Mouse (Mus musculus) midbrain, embryonic 10.5 days (tissue): ENCODE measurements around the gene I0C0044D17Rik. TPM values are rescaled to one million over a fixed set of nuclear protein-coding genes. Genes with fewer than 3 reads are reported as not detected.

Source experiments
- DNase-seq: peaks from one replicate; pipeline ENCODE4 v3.0.0-alpha.2; 2017; ENCODE audit warnings: low spot score
- H3K27ac ChIP-seq: fragments of 300-500 bp; sonication (generic); replicated peaks from 2 replicates; pipeline ENCODE4 v1.5.1; 2016; ENCODE audit warnings: mild to moderate bottlenecking
- H3K27me3 ChIP-seq: fragments of 300-500 bp; sonication (generic); 2 replicates; pipeline ENCODE4 v1.6.1; 2016; ENCODE audit warnings: low read depth, mild to moderate bottlenecking; ENCODE audit not compliant: poor library complexity, severe bottlenecking
- H3K36me3 ChIP-seq: fragments of 300-500 bp; sonication (generic); 2 replicates; pipeline ENCODE4 v1.6.1; 2016; ENCODE audit warnings: mild to moderate bottlenecking, moderate library complexity
- H3K4me1 ChIP-seq: fragments of 300-500 bp; sonication (generic); 2 replicates; pipeline ENCODE4 v1.6.1; 2016
- H3K4me3 ChIP-seq: fragments of 300-500 bp; sonication (generic); 2 replicates; pipeline ENCODE4 v1.5.1; 2016; ENCODE audit warnings: mild to moderate bottlenecking, moderate library complexity
- H3K9me3 ChIP-seq: fragments of 300-500 bp; sonication (generic); replicated peaks from 2 replicates; pipeline ENCODE4 v1.6.1; 2016; ENCODE audit warnings: mild to moderate bottlenecking
- WGBS: fragments of 180-500 bp; shearing (Covaris S2); methylation state at CpG from one replicate; pipeline ENCODE4 v1.1.7; 2016; 5-methylcytosine and 5-hydroxymethylcytosine counted together
- polyA plus RNA-seq: library from polyadenylated mRNA; unstranded; fragments of >200 nt; fragmentation: Nextera tagmentation; extraction: Ambion mirVana; gene quantifications from 2 replicates; pipeline ENCODE4 v1.2.1, GENCODE M21; 2016

Gene I0C0044D17Rik
- polyA plus RNA-seq, 1 experiment from 2014 or later = not detected

GRCm38 (mm10) chr4:98817184-98817911, 6.3 kb downstream of the I0C0044D17Rik start, which contains the start of gene Kank4:
Gene Kank4, minus strand, starts transcription at chr4:98817537.
- H3K27ac ChIP-seq = peak within 1 kb of the TSS; percentile 81
- peak; percentile 65 for DNase-seq
- H3K9me3 ChIP-seq = no peaks in the 10 kb centered on the region
- peak within 1 kb of the TSS; percentile 83 for H3K4me3 ChIP-seq
- no peaks in the 10 kb centered on the region for H3K36me3 ChIP-seq
- peaks cover 69% of the 10 kb centered on the region for H3K27me3 ChIP-seq
- H3K4me1 ChIP-seq = peaks cover 18% of the 10 kb centered on the region
- WGBS = under 1% methylated on average over 72 of the region's 72 CpGs

- Histone ChIP-seq H3K36me3 (no peaks in the 10 kb centered on the region), H3K27me3 (peaks cover 69% of the 10 kb centered on the region), H3K4me1 (peaks cover 23% of the 10 kb centered on the region), H3K27ac (peak overlapping the region; percentile 81), H3K9me3 (no peaks in the 10 kb centered on the region), H3K4me3 (peak overlapping the region; percentile 83)
- DNase-seq = no peak
- WGBS = 2% methylated on average over 14 of the region's 14 CpGs
Measured at GRCm38 (mm10) chr4:98816807-98817183, 6.8 kb downstream of the I0C0044D17Rik start.

- Histone ChIP-seq H3K4me3 (no peak overlapping the region), H3K9me3 (no peaks in the 10 kb centered on the region), H3K4me1 (peaks cover 7% of the 10 kb centered on the region), H3K36me3 (no peaks in the 10 kb centered on the region), H3K27ac (no peak overlapping the region), H3K27me3 (no peaks in the 10 kb centered on the region)
- DNase-seq = no peak
- 91% methylated on average over 9 of the region's 9 CpGs for WGBS
Measured at GRCm38 (mm10) chr4:98806306-98806705, 17.3 kb downstream of the I0C0044D17Rik start.

- H3K27ac ChIP-seq = peak overlapping the region; percentile 46; the same call in 1 of the 2 replicates
- no peaks in the 10 kb centered on the region for H3K36me3 ChIP-seq
- no peak overlapping the region for H3K4me3 ChIP-seq
- no peaks in the 10 kb centered on the region for H3K9me3 ChIP-seq
- H3K27me3 ChIP-seq = no peaks in the 10 kb centered on the region
- 62% methylated on average over 12 of the region's 12 CpGs for WGBS
- no peak for DNase-seq
- H3K4me1 ChIP-seq = peaks cover 7% of the 10 kb centered on the region
Measured at GRCm38 (mm10) chr4:98805291-98806048, 18.2 kb downstream of the I0C0044D17Rik start.

- Histone ChIP-seq H3K27ac (0 out of 2 replicates have a peak overlapping the region, but pooled peaks have one; percentile 38), H3K4me1 (peaks cover 7% of the 10 kb centered on the region), H3K4me3 (no peak overlapping the region), H3K27me3 (no peaks in the 10 kb centered on the region), H3K36me3 (no peaks in the 10 kb centered on the region), H3K9me3 (no peaks in the 10 kb centered on the region)
- WGBS = 67% methylated on average over 7 of the region's 7 CpGs
- peak; percentile 26 for DNase-seq
Measured at GRCm38 (mm10) chr4:98804476-98805134, 19.0 kb downstream of the I0C0044D17Rik start.

- no peak for DNase-seq
- H3K9me3 ChIP-seq = no peaks in the 10 kb centered on the region
- no peak overlapping the region for H3K4me3 ChIP-seq
- no peak overlapping the region for H3K27ac ChIP-seq
- H3K4me1 ChIP-seq = peaks cover 7% of the 10 kb centered on the region
- H3K36me3 ChIP-seq = no peaks in the 10 kb centered on the region
- no peaks in the 10 kb centered on the region for H3K27me3 ChIP-seq
- 92% methylated on average over 11 of the region's 11 CpGs for WGBS
Measured at GRCm38 (mm10) chr4:98801775-98802174, 21.9 kb downstream of the I0C0044D17Rik start.

GRCm38 (mm10) chr4:98800824-98801223, 22.8 kb downstream of the I0C0044D17Rik start:
- DNase-seq = no peak
- H3K27me3 ChIP-seq = no peaks in the 10 kb centered on the region
- WGBS = 88% methylated on average over 8 of the region's 8 CpGs
- H3K36me3 ChIP-seq = no peaks in the 10 kb centered on the region
- no peak overlapping the region for H3K4me3 ChIP-seq
- H3K4me1 ChIP-seq = peaks cover 7% of the 10 kb centered on the region
- no peak overlapping the region for H3K27ac ChIP-seq
- no peaks in the 10 kb centered on the region for H3K9me3 ChIP-seq

- no peak overlapping the region for H3K27ac ChIP-seq
- WGBS = 84% methylated on average over 11 of the region's 11 CpGs
- H3K27me3 ChIP-seq = no peaks in the 10 kb centered on the region
- no peak overlapping the region for H3K4me3 ChIP-seq
- no peaks in the 10 kb centered on the region for H3K9me3 ChIP-seq
- H3K4me1 ChIP-seq = no peaks in the 10 kb centered on the region
- H3K36me3 ChIP-seq = no peaks in the 10 kb centered on the region
- DNase-seq = no peak
Measured at GRCm38 (mm10) chr4:98796591-98797341, 26.9 kb downstream of the I0C0044D17Rik start.

GRCm38 (mm10) chr4:98795241-98795640, 28.4 kb downstream of the I0C0044D17Rik start:
- WGBS = 88% methylated on average over 2 of the region's 2 CpGs
- H3K27me3 ChIP-seq = peaks cover 7% of the 10 kb centered on the region; the same call in 1 of the 2 replicates
- no peak overlapping the region for H3K4me3 ChIP-seq
- no peak overlapping the region for H3K27ac ChIP-seq
- no peaks in the 10 kb centered on the region for H3K36me3 ChIP-seq
- H3K9me3 ChIP-seq = no peaks in the 10 kb centered on the region
- peaks cover 8% of the 10 kb centered on the region for H3K4me1 ChIP-seq
- DNase-seq = no peak

GRCm38 (mm10) chr4:98793486-98793885, 30.2 kb downstream of the I0C0044D17Rik start:
- Histone ChIP-seq H3K9me3 (no peaks in the 10 kb centered on the region), H3K27me3 (peaks cover 11% of the 10 kb centered on the region), H3K4me3 (no peak overlapping the region), H3K36me3 (no peaks in the 10 kb centered on the region), H3K27ac (no peak overlapping the region), H3K4me1 (peaks cover 17% of the 10 kb centered on the region)
- no peak for DNase-seq
- 93% methylated on average over 9 of the region's 9 CpGs for WGBS

GRCm38 (mm10) chr4:98790721-98791120, 32.9 kb downstream of the I0C0044D17Rik start:
- Histone ChIP-seq H3K27me3 (peaks cover 11% of the 10 kb centered on the region), H3K4me1 (peaks cover 27% of the 10 kb centered on the region), H3K36me3 (no peaks in the 10 kb centered on the region), H3K9me3 (no peaks in the 10 kb centered on the region), H3K4me3 (0 out of 2 replicates have a peak overlapping the region, but pooled peaks have one; percentile 45), H3K27ac (peak overlapping the region; percentile 50; the same call in 1 of the 2 replicates)
- no peak for DNase-seq
- 43% methylated on average over 1 of the region's 1 CpGs for WGBS

GRCm38 (mm10) chr4:98789861-98790311, 33.8 kb downstream of the I0C0044D17Rik start:
- no peaks in the 10 kb centered on the region for H3K9me3 ChIP-seq
- H3K36me3 ChIP-seq = no peaks in the 10 kb centered on the region
- H3K27ac ChIP-seq = peak overlapping the region; percentile 50
- DNase-seq = peak; percentile 37
- peaks cover 28% of the 10 kb centered on the region for H3K4me1 ChIP-seq
- peak overlapping the region; percentile 45 for H3K4me3 ChIP-seq
- 10% methylated on average over 10 of the region's 10 CpGs for WGBS
- peaks cover 11% of the 10 kb centered on the region for H3K27me3 ChIP-seq
